Mouse (Mus musculus) embryonic fibroblast, embryonic 13.5 days (primary cell): ENCODE results near the gene Gusb. TPM values are rescaled to one million over a fixed set of nuclear protein-coding genes. Genes with fewer than 3 reads are reported as not detected.
A peak's percentile ranks its signal among the peaks of the same experiment; 100 is the strongest.
"Not testable (repeated sequence)": the region's sequence is repeated elsewhere in the genome, so short reads cannot be mapped to it uniquely, and the experiment has no call there.

ENCODE experiments used
- H3K27ac ChIP-seq: 2 replicates; pipeline ENCODE4 v1.5.1; 2012; ENCODE audit warnings: low read length, control low read depth, inconsistent platforms; ENCODE audit not compliant: insufficient read depth
- H3K4me1 ChIP-seq: 2 replicates; pipeline ENCODE4 v1.6.1; 2011; ENCODE audit warnings: low read length; ENCODE audit not compliant: control insufficient read depth, insufficient read depth
- H3K4me3 ChIP-seq: 2 replicates; pipeline ENCODE4 v1.5.1; 2011; ENCODE audit warnings: mild to moderate bottlenecking, control low read depth, low read length; ENCODE audit not compliant: insufficient read depth
- CTCF ChIP-seq: IDR thresholded peaks from 2 replicates; pipeline ENCODE4 v1.5.1; 2011; ENCODE audit warnings: mild to moderate bottlenecking, control low read depth, low read length, moderate library complexity, borderline replicate concordance; ENCODE audit not compliant: insufficient read depth
- POLR2A ChIP-seq: IDR thresholded peaks from 2 replicates; pipeline ENCODE4 v1.6.1; 2011; ENCODE audit warnings: low read depth, mild to moderate bottlenecking, control low read depth, low read length, moderate library complexity
- polyA plus RNA-seq: library from polyadenylated mRNA; stranded (reverse); fragments of >200 nt; gene quantifications from 2 replicates; pipeline ENCODE4 v1.2.4, GENCODE M21; 2011; ENCODE audit warnings: low read depth; ENCODE audit not compliant: missing spikeins, insufficient read length

Gene Gusb
- polyA plus RNA-seq, 1 experiment: 43.4 TPM

GRCm38 (mm10) chr5:129947528-129948033 is 55.3 kb downstream of the Gusb start:
- Histone ChIP-seq H3K4me3 (no peak overlapping the region), H3K4me1 (no peaks in the 10 kb centered on the region; the same call in 1 of the 2 replicates), H3K27ac (no peak overlapping the region)
- TF ChIP-seq POLR2A (no peak), CTCF (no peak)

DNA sequence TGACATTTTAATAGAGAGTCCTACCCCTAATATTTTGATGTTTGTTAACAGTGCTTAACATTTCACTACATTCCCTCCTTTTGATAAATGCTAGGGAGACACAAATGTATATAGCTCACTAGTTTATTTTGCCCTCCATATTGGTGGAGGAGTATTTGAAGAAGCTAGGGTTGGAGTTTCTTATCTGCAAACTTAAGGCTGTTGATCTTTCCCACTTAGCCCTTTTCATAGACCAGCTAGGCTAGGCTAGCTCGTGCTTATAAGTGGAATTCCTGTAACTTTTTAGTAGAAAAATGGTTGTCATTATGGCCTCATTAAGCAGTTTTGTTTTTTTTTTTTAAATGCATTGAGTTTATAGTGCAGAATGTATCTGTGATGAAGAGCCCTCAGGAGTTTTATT is 59.4 kb downstream of the Gusb start:
- no peaks in the 10 kb centered on the region; the same call in 1 of the 2 replicates for H3K4me1 ChIP-seq
- TF ChIP-seq POLR2A (no peak), CTCF (no peak)
- no peak overlapping the region for H3K27ac ChIP-seq

GRCm38 (mm10) chr5:129942073-129942939 is 60.5 kb downstream of the Gusb start:
- Histone ChIP-seq H3K4me3 (peak overlapping the region; percentile 100), H3K27ac (peak overlapping the region; percentile 12; the same call in 1 of the 2 replicates)
- H3K4me1 ChIP-seq: not testable (repeated sequence)

More for the DNA sequence above, 59.4 kb downstream of the Gusb start:
- H3K4me3 ChIP-seq: no peak overlapping the region

- peak within 1 kb of the TSS; percentile 100 for H3K4me3 ChIP-seq
- TF ChIP-seq CTCF (no peak), POLR2A (no peak)
- H3K27ac ChIP-seq: peak within 1 kb of the TSS; percentile 34
- no peaks in the 10 kb centered on the region; the same call in 1 of the 2 replicates for H3K4me1 ChIP-seq
These were observed 61.3 kb downstream of the Gusb start, which contains the start of gene Vkorc1l1 for GRCm38 (mm10) chr5:129941495-129942045. Vkorc1l1 (plus strand) TSS chr5:129941970.

- TF ChIP-seq CTCF (no peak), POLR2A (peak; percentile 72)
- peak overlapping the region; percentile 34 for H3K27ac ChIP-seq
These were observed 61.9 kb downstream of the Gusb start for GRCm38 (mm10) chr5:129940736-129941494.

GRCm38 (mm10) chr5:129940281-129940680 is 62.6 kb downstream of the Gusb start:
- Histone ChIP-seq H3K4me3 (no peak overlapping the region), H3K27ac (no peak overlapping the region), H3K4me1 (no peaks in the 10 kb centered on the region; the same call in 1 of the 2 replicates)
- TF ChIP-seq CTCF (no peak), POLR2A (no peak)

More at GRCm38 (mm10) chr5:129940736-129941494, 61.9 kb downstream of the Gusb start:
- no peaks in the 10 kb centered on the region; the same call in 1 of the 2 replicates for H3K4me1 ChIP-seq
- peak overlapping the region; percentile 47 for H3K4me3 ChIP-seq

Other genes with a start within 250 kb of the Gusb start
- gene Psph, start 215.6 kb downstream of the Gusb start, polyA plus RNA-seq: 45.5 and 50.0 TPM in 2 replicates
- 29.9 and 39.3 TPM in 2 replicates for gene Sumf2, start 156.1 kb downstream of the Gusb start, polyA plus RNA-seq
- gene Chchd2, start 115.6 kb downstream of the Gusb start, polyA plus RNA-seq: 318 and 322 TPM in 2 replicates
- gene Zbed5, start 107.3 kb downstream of the Gusb start, polyA plus RNA-seq: 3.1 and 3.4 TPM in 2 replicates
- 0.80 and 1.3 TPM in 2 replicates for gene Phkg1, start 104.5 kb downstream of the Gusb start, polyA plus RNA-seq
- gene Nupr1l, start 94.5 kb downstream of the Gusb start, polyA plus RNA-seq: 2.0 TPM in 1 of 2 replicates, not detected in the other
- 45.1 and 54.4 TPM in 2 replicates for gene Vkorc1l1, start 61.1 kb downstream of the Gusb start, polyA plus RNA-seq
- 32.6 and 41.4 TPM in 2 replicates for gene Asl, start 26.2 kb upstream of the Gusb start, polyA plus RNA-seq
- 30.8 and 36.5 TPM in 2 replicates for gene Crcp, start 26.2 kb upstream of the Gusb start, polyA plus RNA-seq
- gene Tpst1, start 70.3 kb upstream of the Gusb start, polyA plus RNA-seq: 34.0 and 44.9 TPM in 2 replicates
- 3.6 and 4.4 TPM in 2 replicates for gene Kctd7, start 141.8 kb upstream of the Gusb start, polyA plus RNA-seq
- gene Rabgef1, start 168.7 kb upstream of the Gusb start, polyA plus RNA-seq: 21.8 and 27.7 TPM in 2 replicates
- 42.9 and 54.2 TPM in 2 replicates for gene Tmem248, start 214.0 kb upstream of the Gusb start, polyA plus RNA-seq